Mouse (Mus musculus) liver, embryonic 14.5 days (tissue): ENCODE measurements around the gene Ly6g5c. TPM values are rescaled to one million over a fixed set of nuclear protein-coding genes. Genes with fewer than 3 reads are reported as not detected.

Experiments used
- ATAC-seq: fragments of 200-750 bp; cut with Nextera tagmentation; 2 replicates; pipeline ENCODE4 v1.8.0; 2017; ENCODE audit warnings: moderate number of reproducible peaks, mild to moderate bottlenecking, moderate library complexity; ENCODE audit not compliant: insufficient read depth
- DNase-seq, 3 experiments: peaks; one replicate each; pipeline ENCODE4 v3.0.0-alpha.2; 2012 to 2013; ENCODE audit warnings: low read depth in 3 of 3, low spot score in 3 of 3
- H3K27ac ChIP-seq: fragments of 300-500 bp; sonication (generic); 2 replicates; pipeline ENCODE4 v1.5.1; 2014; ENCODE audit warnings: moderate library complexity, mild to moderate bottlenecking, control low read depth, inconsistent platforms
- H3K27me3 ChIP-seq: fragments of 300-500 bp; sonication (generic); 2 replicates; pipeline ENCODE4 v1.6.1; 2014; ENCODE audit warnings: mild to moderate bottlenecking, low read length, moderate library complexity; ENCODE audit not compliant: control insufficient read depth, insufficient read depth
- H3K36me3 ChIP-seq: fragments of 300-500 bp; sonication (generic); replicated peaks from 2 replicates; pipeline ENCODE4 v1.6.1; 2014; ENCODE audit warnings: low read depth; ENCODE audit not compliant: control insufficient read depth, insufficient read depth
- H3K4me1 ChIP-seq, 2 experiments: fragments of 200-500 bp in 1 of 2; fragments of 300-500 bp in 1 of 2; sonication (generic) in 1 of 2; replicated peaks; 2 replicates each; pipeline ENCODE4 v1.6.1; 2012 to 2014; ENCODE audit warnings: antibody characterized with exemption in 1 of 2, inconsistent platforms in 1 of 2, low read length in 1 of 2; ENCODE audit not compliant: control insufficient read depth in 2 of 2, insufficient read depth in 2 of 2
- H3K4me2 ChIP-seq: fragments of 300-500 bp; sonication (generic); 2 replicates; pipeline ENCODE4 v1.6.1; 2014; ENCODE audit warnings: low read depth, mild to moderate bottlenecking, control low read depth, moderate library complexity
- H3K4me3 ChIP-seq, 2 experiments: fragments of 200-500 bp in 1 of 2; fragments of 300-500 bp in 1 of 2; sonication (generic) in 1 of 2; 2 replicates each; pipeline ENCODE4 v1.5.1; 2012 to 2014; ENCODE audit warnings: low read depth in 2 of 2, low read length in 2 of 2, mild to moderate bottlenecking in 2 of 2, control low read depth in 1 of 2, inconsistent platforms in 1 of 2, moderate library complexity in 1 of 2; ENCODE audit not compliant: insufficient read depth in 1 of 2
- H3K9ac ChIP-seq: fragments of 300-500 bp; sonication (generic); replicated peaks from 2 replicates; pipeline ENCODE4 v1.6.1; 2014; ENCODE audit warnings: mild to moderate bottlenecking, control low read depth, moderate library complexity
- H3K9me3 ChIP-seq: fragments of 300-500 bp; sonication (generic); 2 replicates; pipeline ENCODE4 v1.6.1; 2016; ENCODE audit warnings: low read length, mixed read lengths; ENCODE audit not compliant: control insufficient read depth
- CTCF ChIP-seq: IDR thresholded peaks from 2 replicates; pipeline ENCODE4 v1.5.1; 2016; ENCODE audit warnings: antibody characterized with exemption, low read depth, control low read depth
- EP300 ChIP-seq: IDR thresholded peaks from 2 replicates; pipeline ENCODE4 v1.6.1; 2016; ENCODE audit warnings: antibody characterized with exemption, low read depth
- WGBS: fragments of 180-500 bp; shearing (Covaris S2); extraction: QIAGEN DNeasy Blood & Tissue Kit; methylation state at CpG from one replicate; pipeline ENCODE4 v1.1.7; 2014; ENCODE audit not compliant: insufficient replicate concordance; 5-methylcytosine and 5-hydroxymethylcytosine counted together
- polyA plus RNA-seq, 2 experiments: library from polyadenylated mRNA; depleted of rRNA in 1 of 2; stranded (reverse) in 1 of 2; unstranded in 1 of 2; fragments of >200 nt; fragmentation: Nextera tagmentation in 1 of 2; extraction: Ambion mirVana in 1 of 2; gene quantifications; 2 replicates each; pipeline versions ENCODE4 v1.2.1 to v1.2.3; 2012 to 2014

Gene Ly6g5c
- polyA plus RNA-seq, 2 experiments, result not detected

DNA sequence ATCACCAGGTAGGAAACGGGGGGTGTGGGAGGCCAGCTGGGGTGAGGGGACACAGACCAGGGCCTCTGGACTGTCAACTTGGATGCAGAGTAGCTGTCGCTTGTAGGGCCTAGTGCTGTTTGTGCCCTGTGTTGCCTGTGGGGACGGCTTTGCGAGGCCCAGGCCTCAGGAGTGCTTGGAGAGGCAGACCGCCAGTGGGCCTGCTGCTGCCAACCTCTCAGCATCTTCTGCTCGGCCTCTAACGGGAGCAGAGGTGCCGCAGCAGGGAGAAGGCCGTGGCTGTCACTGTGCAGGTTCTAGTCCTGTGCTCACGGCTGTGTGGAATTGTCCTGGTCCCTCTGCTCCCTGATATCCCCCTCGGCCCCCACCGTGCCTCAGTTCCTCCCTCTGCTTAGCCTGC, 11.5 kb upstream of the Ly6g5c start:
- Histone ChIP-seq H3K27me3 (no peaks in the 10 kb centered on the region), H3K9me3 (no peaks in the 10 kb centered on the region), H3K36me3 (peaks cover 44% of the 10 kb centered on the region), H3K27ac (no peak overlapping the region), H3K4me2 (no peak overlapping the region), H3K9ac (no peak overlapping the region), H3K4me1 (no peaks in the 10 kb centered on the region), H3K4me3 (no peak overlapping the region)
- 84% methylated on average over 12 of the region's 12 CpGs for WGBS
- no peak for DNase-seq
- no peak for ATAC-seq
- no peak for TF ChIP-seq EP300
- TF ChIP-seq CTCF, result no peak

DNA sequence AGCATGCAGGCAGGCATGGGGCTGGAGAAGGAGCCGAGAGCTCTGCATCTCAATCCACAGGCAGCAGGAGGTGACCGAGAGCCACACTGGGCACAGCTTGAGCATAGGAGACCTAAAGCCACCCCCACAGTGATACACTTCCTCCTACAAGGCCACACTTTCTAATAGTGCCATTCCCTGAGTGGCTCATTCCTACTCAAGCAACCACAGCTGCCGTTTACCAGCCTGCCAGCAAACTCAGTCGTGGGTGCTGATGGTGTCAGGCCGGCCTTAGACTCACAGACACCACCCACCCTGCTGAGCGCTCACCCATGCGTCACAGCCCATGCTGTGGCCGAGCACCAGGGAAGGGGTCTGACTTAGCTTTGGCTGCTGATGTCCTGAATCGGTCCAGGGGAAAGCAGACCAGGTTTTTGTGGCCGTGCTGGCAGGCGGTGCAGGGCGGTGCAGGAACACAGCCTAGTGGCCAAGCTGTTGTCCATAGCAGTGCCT, 10.9 kb upstream of the Ly6g5c start:
- no peak overlapping the region for H3K27ac ChIP-seq
- DNase-seq (no peak), ATAC-seq (no peak)
- H3K9me3 ChIP-seq, result no peaks in the 10 kb centered on the region
- 83% methylated on average over 12 of the region's 12 CpGs for WGBS
- TF ChIP-seq EP300 (no peak), CTCF (no peak)
- H3K4me2 ChIP-seq, result no peak overlapping the region
- no peaks in the 10 kb centered on the region for H3K27me3 ChIP-seq
- no peak overlapping the region for H3K9ac ChIP-seq
- H3K36me3 ChIP-seq, result peaks cover 45% of the 10 kb centered on the region
- H3K4me1 ChIP-seq, result no peaks in the 10 kb centered on the region
- H3K4me3 ChIP-seq, result no peak overlapping the region

DNA sequence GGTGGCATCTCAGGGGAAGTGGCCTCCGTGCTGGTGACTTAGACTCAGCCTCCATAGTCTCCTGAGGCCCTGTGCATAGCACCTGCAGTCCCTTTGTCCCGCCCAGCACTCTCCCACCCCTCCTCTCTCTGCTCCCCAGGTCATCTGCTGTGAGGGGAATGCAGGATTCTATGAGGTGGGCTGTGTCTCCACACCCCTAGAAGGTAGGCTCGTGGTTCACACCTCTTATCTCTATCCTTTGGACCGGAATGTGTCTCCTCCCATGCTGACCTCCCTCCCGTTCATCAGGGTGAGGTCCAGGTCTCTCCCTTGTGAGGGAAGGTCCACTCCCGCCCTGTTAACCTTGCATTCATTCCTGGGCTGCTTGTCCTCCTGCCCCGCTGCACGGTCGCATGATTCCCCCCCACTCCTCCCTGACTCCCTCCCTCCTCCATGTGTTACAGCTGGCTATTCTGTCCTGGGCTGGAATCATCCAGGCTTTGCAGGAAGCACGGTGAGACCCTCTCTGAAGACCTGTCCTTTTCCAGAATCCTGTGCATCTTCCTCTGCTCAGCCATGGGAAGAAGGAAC, 7.8 kb upstream of the Ly6g5c start:
- ATAC-seq, result no peak
- peaks cover 16 to 24% of the 10 kb centered on the region in 2 experiments for H3K4me1 ChIP-seq
- peaks cover 38% of the 10 kb centered on the region for H3K36me3 ChIP-seq
- no peak overlapping the region for H3K4me2 ChIP-seq
- H3K9me3 ChIP-seq, result no peaks in the 10 kb centered on the region
- no peaks in the 10 kb centered on the region for H3K27me3 ChIP-seq
- no peak overlapping the region for H3K27ac ChIP-seq
- no peak for TF ChIP-seq EP300
- TF ChIP-seq CTCF, result no peak
- WGBS, result 70% methylated on average over 10 of the region's 10 CpGs
- H3K9ac ChIP-seq, result no peak overlapping the region
- DNase-seq, result no peak
- no peak overlapping the region for H3K4me3 ChIP-seq

DNA sequence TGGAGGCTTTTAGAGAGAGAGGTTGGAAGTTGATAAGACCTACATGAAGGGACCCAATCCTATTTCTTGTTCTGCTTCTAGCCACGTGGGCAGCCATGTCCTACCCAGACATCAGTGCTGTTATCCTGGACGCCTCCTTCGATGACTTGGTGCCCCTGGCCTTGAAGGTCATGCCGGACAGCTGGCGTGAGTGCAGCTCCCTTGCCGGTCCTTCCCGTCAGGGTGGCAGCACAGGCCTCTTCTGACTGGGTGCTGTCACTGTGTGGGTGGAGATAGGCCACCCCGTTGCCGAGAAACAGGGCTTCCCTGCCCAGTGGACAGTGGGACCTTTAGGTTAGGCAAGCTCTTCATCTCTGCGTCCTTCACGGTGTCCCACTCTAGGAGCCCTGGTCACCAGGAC, 6.9 kb upstream of the Ly6g5c start:
- H3K9me3 ChIP-seq, result no peaks in the 10 kb centered on the region
- H3K27me3 ChIP-seq, result no peaks in the 10 kb centered on the region
- peaks cover 24 to 33% of the 10 kb centered on the region in 2 experiments for H3K4me1 ChIP-seq
- peaks cover 34% of the 10 kb centered on the region for H3K36me3 ChIP-seq
- TF ChIP-seq EP300 (no peak), CTCF (no peak)
- DNase-seq (no peak), ATAC-seq (no peak)
- no peak overlapping the region for H3K4me3 ChIP-seq
- H3K27ac ChIP-seq, result no peak overlapping the region
- H3K4me2 ChIP-seq, result no peak overlapping the region
- no peak overlapping the region for H3K9ac ChIP-seq
- WGBS, result 83% methylated on average over 11 of the region's 11 CpGs

DNA sequence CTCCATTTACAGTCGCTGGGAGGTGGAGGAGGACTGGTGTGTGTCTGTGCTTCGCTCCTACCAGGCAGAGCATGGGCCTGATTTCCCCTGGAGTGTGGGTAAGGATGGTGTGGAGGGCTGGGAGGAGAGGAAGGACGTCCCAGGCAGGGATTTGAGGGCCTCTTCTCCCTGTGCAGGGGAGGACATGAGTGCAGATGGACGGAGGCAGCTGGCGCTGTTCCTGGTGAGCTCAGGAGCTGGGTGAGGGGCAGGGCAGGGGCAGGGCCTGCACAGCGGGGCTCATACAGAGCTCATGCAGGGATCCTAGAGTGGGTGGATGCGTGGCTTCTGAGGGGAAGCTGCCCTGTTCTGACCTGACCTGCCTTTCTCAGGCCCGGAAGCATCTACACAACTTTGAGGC, 5.8 kb upstream of the Ly6g5c start:
- 78% methylated on average over 8 of the region's 8 CpGs for WGBS
- TF ChIP-seq EP300, result no peak
- no peak for TF ChIP-seq CTCF
- H3K27ac ChIP-seq, result no peak overlapping the region
- H3K4me3 ChIP-seq, result no peak overlapping the region
- no peak for DNase-seq
- no peaks in the 10 kb centered on the region for H3K9me3 ChIP-seq
- no peak overlapping the region for H3K4me2 ChIP-seq
- no peak overlapping the region for H3K9ac ChIP-seq
- H3K27me3 ChIP-seq, result no peaks in the 10 kb centered on the region
- ATAC-seq, result no peak
- peaks cover 25 to 34% of the 10 kb centered on the region in 2 experiments for H3K4me1 ChIP-seq
- peaks cover 25% of the 10 kb centered on the region for H3K36me3 ChIP-seq
